Mouse (Mus musculus) brown adipose tissue, adult 24 weeks (tissue): Measurements from ENCODE around the gene Muc4. TPM values are rescaled to one million over a fixed set of nuclear protein-coding genes. Genes with fewer than 3 reads are reported as not detected.
A peak's percentile ranks its signal among the peaks of the same experiment; 100 is the strongest.

Experiments
- H3K27ac ChIP-seq: fragments of 200-500 bp; replicated peaks from 2 replicates; pipeline ENCODE4 v1.5.1; 2012; ENCODE audit warnings: low read depth, mild to moderate bottlenecking, low read length
- H3K4me1 ChIP-seq: fragments of 200-500 bp; 2 replicates; pipeline ENCODE4 v1.6.1; 2012; ENCODE audit warnings: low read length, mixed read lengths; ENCODE audit not compliant: control insufficient read depth, insufficient read depth, insufficient read length
- H3K4me3 ChIP-seq: fragments of 200-500 bp; 2 replicates; pipeline ENCODE4 v1.5.1; 2012; ENCODE audit warnings: low read depth, mild to moderate bottlenecking, low read length, moderate library complexity; ENCODE audit not compliant: insufficient read depth
- polyA plus RNA-seq: library from polyadenylated mRNA; stranded (reverse); fragments of >200 nt; gene quantifications from 2 replicates; pipeline ENCODE4 v1.2.4, GENCODE M21; 2012; ENCODE audit not compliant: missing spikeins, insufficient read depth, insufficient read length

Muc4 gene
- polyA plus RNA-seq, 1 experiment = not detected

- Histone ChIP-seq H3K27ac (no peak overlapping the region), H3K4me1 (0 out of 2 replicates have a peak, but pooled peaks cover 5% of the 10 kb centered on the region), H3K4me3 (no peak overlapping the region)
Observed at GRCm38 (mm10) chr16:32807408-32808185, 71.9 kb downstream of the Muc4 start.

- Histone ChIP-seq H3K4me3 (no peak within 1 kb of the TSS), H3K27ac (no peak within 1 kb of the TSS), H3K4me1 (peaks cover 4% of the 10 kb centered on the region)
Observed at GRCm38 (mm10) chr16:32810321-32810720, 74.6 kb downstream of the Muc4 start, which contains the start of gene Smbd1. TSS of gene Smbd1 (minus strand) at chr16:32810477.

DNA sequence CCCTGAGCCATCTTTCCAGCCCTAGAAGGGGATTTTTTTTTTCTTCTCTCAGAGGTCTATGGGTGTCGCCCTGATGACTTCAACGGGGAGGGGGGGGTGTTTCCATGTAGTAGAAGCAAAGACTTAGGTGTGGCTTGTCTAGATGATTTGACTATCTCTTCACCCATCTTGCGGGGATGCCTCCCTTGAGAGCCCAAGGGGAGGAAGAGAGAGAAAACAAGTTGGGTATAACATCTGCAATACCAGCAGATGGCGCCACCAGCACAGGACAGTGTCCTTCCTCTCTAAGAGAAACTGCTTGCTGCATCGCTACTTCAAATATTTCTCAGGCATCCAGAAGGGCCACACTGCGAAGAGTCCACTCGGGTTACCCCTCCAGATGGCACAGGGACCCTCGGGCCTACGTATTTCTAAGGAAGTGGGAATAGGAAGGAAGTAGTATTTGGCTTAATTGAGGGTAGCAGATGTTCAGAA lies 77.2 kb downstream of the Muc4 start:
- H3K4me3 ChIP-seq = peak overlapping the region; percentile 35; the same call in 1 of the 2 replicates
- 0 out of 2 replicates have a peak overlapping the region, but pooled peaks have one; percentile 15 for H3K27ac ChIP-seq
- H3K4me1 ChIP-seq = peaks cover 4% of the 10 kb centered on the region

GRCm38 (mm10) chr16:32813362-32813761 lies 77.7 kb downstream of the Muc4 start:
- Histone ChIP-seq H3K4me1 (peaks cover 4% of the 10 kb centered on the region), H3K27ac (peak overlapping the region; percentile 49; the same call in 1 of the 2 replicates), H3K4me3 (peak overlapping the region; percentile 35; the same call in 1 of the 2 replicates)

GRCm38 (mm10) chr16:32813771-32814170 lies 78.1 kb downstream of the Muc4 start:
- Histone ChIP-seq H3K4me1 (peaks cover 4% of the 10 kb centered on the region), H3K27ac (peak overlapping the region; percentile 49), H3K4me3 (no peak overlapping the region)

DNA sequence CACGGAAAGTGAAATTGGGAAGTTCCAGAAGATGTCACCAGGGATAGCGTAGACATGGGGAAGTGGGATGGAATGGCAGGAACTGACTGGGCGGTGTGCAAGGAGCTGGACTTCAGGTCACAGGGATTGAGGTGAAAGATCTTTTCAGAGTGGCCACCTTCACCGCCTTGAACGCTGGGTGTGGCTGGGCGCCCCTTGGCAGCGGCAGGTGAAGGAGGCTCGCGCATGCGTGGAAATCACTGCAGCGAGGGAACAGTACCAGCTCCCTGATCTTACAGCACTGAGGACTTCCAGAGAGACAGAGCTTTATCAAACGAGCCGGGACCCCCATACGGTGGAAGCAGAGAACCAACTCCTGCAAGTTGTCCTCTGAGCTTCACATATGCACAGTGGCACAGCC lies 78.9 kb downstream of the Muc4 start:
- Histone ChIP-seq H3K4me3 (peak overlapping the region; percentile 51), H3K27ac (peak overlapping the region; percentile 10; the same call in 1 of the 2 replicates), H3K4me1 (peaks cover 4% of the 10 kb centered on the region)

- Histone ChIP-seq H3K4me1 (peaks cover 4% of the 10 kb centered on the region), H3K27ac (peak overlapping the region; percentile 10; the same call in 1 of the 2 replicates), H3K4me3 (peak overlapping the region; percentile 51)
Observed at GRCm38 (mm10) chr16:32815160-32815605, 79.5 kb downstream of the Muc4 start.

DNA sequence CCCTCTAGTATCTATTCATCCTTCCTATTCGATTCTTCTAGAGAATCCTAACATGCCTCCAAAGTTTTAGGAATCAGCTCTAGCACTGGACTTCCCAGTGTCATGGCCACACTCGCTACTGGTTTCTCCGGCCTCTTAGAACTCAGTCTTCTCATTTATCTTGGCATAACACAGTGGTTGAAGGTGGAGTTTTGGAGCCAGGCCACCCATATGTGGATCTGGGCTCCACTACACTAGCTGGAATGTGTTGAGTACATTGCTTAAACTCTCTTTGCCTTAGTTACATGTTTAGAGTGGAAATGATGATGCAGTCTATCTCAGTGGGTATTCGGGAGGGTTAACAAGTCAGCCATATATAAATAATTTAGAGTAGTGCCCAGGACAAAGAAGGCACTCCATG lies 82.3 kb downstream of the Muc4 start:
- H3K4me1 ChIP-seq = peaks cover 9% of the 10 kb centered on the region
- no peak overlapping the region for H3K27ac ChIP-seq
- no peak overlapping the region for H3K4me3 ChIP-seq

GRCm38 (mm10) chr16:32818441-32818840 lies 82.8 kb downstream of the Muc4 start:
- H3K27ac ChIP-seq = no peak overlapping the region
- H3K4me1 ChIP-seq = peaks cover 9% of the 10 kb centered on the region
- no peak overlapping the region for H3K4me3 ChIP-seq

DNA sequence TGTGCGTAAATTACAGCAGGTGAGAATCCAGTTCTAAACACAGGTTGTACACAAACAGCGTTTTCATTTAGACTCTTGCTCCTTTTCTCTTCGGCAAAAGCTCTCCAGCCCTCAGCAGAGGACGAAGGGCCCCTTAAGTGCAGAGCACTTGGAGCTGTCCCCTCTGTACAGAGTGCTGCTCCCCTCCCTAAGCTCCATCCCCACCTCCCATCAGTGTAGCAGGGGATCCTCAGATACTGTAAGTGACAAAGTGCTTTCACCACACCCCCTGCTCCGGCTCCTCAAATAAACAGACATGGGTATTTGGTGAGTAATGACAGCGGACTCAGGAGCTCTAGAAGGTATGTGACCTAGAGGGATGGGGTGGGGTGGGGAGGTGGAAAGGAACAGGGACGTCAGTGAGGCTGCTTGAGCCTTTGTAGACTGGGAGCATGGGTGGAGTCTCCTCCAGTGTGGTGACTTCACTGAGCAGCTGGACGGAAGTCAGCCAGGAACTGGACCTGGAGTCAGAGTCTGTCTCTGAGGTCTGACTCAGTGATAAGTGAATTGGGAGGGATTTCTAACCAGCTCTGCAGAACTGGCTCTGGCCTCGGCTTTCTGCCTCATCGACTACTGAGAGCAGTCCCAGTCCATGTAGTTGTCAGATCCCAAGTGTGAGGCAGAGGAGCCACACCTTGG lies 86.2 kb downstream of the Muc4 start:
- Histone ChIP-seq H3K4me3 (no peak overlapping the region), H3K27ac (peak overlapping the region; percentile 51), H3K4me1 (peaks cover 5% of the 10 kb centered on the region; the same call in 1 of the 2 replicates)

GRCm38 (mm10) chr16:32822450-32822827 lies 86.8 kb downstream of the Muc4 start:
- Histone ChIP-seq H3K4me3 (no peak overlapping the region), H3K27ac (peak overlapping the region; percentile 51), H3K4me1 (peaks cover 5% of the 10 kb centered on the region; the same call in 1 of the 2 replicates)

- peak overlapping the region; percentile 51; the same call in 1 of the 2 replicates for H3K27ac ChIP-seq
Observed at GRCm38 (mm10) chr16:32822881-32823280, 87.2 kb downstream of the Muc4 start.

GRCm38 (mm10) chr16:32823487-32823886 lies 87.8 kb downstream of the Muc4 start:
- 0 out of 2 replicates have a peak overlapping the region, but pooled peaks have one; percentile 51 for H3K27ac ChIP-seq
- peaks cover 5% of the 10 kb centered on the region; the same call in 1 of the 2 replicates for H3K4me1 ChIP-seq
- no peak overlapping the region for H3K4me3 ChIP-seq

More at GRCm38 (mm10) chr16:32822881-32823280, 87.2 kb downstream of the Muc4 start:
- Histone ChIP-seq H3K4me1 (peaks cover 5% of the 10 kb centered on the region; the same call in 1 of the 2 replicates), H3K4me3 (no peak overlapping the region)

- no peak overlapping the region for H3K4me3 ChIP-seq
- H3K4me1 ChIP-seq = peaks cover 5% of the 10 kb centered on the region; the same call in 1 of the 2 replicates
- no peak overlapping the region for H3K27ac ChIP-seq
Observed at GRCm38 (mm10) chr16:32824061-32824460, 88.4 kb downstream of the Muc4 start.

DNA sequence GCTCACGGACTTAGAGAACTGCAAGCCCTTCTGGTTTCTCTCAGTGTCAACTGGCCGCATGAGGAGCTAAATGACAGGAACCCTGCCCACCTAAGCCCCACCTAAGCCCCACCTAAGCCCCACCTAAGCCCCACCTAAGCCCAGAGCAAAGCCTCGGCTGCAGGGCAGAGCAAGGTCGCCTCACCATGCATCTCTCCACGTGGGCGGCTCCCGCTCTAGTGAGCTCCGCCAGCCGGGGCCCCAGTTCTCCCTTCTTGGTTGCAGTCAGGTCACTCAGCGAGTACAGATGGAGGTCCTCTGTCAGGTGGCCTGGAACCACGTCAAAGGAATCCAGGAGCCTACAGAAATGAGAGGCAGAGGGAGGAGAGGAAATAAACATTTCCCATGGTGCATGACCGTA lies 89.7 kb downstream of the Muc4 start:
- H3K4me3 ChIP-seq = no peak overlapping the region
- H3K4me1 ChIP-seq = peaks cover 5% of the 10 kb centered on the region; the same call in 1 of the 2 replicates
- no peak overlapping the region for H3K27ac ChIP-seq
